Mouse (Mus musculus) testis, postnatal 10 days (tissue): ENCODE results near the gene Anapc11.
"Not testable (repeated sequence)": the region's sequence is repeated elsewhere in the genome, so short reads cannot be mapped to it uniquely, and the experiment has no call there.

ENCODE experiments used
- DNase-seq: peaks from one replicate; pipeline ENCODE4 v3.0.0; 2021; ENCODE audit warnings: low spot score

Anapc11 gene

DNA sequence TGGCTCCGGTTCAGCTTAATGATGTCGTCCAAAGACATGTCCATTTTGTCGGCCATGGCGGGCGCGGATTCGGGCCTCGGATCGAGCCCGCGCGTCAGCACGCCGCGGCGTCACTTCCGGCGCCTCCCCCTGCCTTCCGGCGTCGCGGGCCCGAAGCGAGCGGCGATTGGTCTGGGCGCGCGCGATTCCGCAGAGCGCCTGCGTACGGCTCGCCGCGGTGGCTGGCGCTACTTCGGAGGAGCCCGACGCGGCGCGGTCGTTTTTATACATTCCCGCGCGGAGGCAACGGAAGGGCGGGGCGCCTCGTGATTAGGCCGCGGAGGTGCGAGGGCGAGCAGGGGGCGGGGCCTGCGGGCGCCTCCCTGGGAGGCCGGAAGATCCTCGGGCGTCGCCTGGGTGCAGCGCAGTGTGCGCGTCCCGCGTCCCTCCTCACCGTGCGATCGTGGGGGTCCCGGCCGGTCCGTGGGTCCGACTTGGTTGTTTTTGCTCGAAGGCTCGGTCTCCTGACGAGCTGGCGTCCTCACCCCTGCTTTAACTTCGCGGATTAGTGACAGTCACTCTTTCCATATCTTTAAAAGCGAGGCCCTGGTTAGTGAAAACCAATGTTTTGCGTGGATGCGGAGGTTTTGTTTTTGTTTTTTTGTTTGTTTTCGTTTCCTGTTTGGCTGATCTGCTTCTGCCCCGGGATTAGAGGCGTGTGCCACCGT lies at the start of gene Anapc11, which contains the start of gene Alyref:
Gene Anapc11 (plus strand): TSS at position 139 of the 707 bp plus-strand sequence.
Gene Alyref (minus strand): TSS at position 83 of the 707 bp plus-strand sequence.
- peak; percentile 95 for DNase-seq

DNA sequence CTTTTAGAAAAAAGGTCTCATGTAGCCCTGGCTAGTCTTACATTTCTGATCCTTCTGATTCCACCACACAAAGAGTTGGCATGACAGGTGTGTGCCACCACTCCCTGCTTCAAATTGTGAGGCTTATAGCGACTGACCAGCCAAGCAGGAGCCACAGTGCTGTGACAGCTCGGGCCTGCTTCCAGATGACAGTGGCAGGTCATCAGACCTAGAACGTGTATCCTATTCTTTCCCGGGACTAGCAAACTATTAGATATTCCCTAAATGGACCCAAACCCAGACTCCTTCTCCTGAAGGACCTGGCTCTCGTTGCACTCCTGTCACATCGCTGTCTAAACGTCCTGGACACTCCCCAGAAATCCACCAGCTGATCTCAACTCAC lies 49.4 kb upstream of the Anapc11 start:
- no peak for DNase-seq

DNA sequence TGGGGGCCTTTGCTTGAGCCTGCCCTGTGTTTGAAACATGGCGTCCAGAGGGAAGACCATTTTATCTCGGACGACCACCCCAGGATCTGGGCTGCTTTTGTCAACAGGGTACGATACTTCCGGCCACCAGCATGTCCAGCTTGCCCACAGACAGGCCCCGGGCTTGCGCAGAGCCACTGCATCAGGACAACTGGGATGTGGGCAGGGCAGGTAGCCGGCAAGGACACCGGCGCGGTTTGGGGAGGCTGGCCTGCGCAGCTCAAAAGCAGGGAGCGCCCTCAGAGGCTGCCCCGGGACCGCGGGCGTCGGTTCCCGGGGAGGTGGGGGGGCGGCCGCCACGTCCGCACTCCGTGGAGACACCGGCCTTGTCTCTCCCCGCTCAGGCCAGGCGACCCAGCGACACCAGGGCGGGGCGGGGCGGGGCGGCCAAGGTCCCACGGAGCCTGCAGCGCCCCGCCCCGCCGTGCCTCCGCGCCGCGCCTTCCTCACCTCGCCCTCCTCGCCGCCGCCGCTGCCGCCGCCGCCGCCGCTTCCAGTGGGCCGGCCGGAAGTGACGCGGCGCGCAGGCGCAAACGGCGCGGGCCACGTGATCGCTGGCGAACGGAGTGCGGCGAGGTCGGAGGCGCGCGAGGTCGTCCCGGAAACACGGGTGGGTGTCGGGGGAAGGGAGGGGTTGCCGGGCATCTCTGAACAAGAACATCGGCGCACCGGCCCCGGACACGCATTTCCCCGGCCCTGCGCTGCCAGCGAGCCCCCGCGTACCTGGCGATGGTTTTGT lies 48.9 kb upstream of the Anapc11 start, which contains the start of gene Mcrip1:
Gene Mcrip1 (minus strand): TSS at position 560 of the 778 bp plus-strand sequence.
- DNase-seq, result peak; percentile 97

DNA sequence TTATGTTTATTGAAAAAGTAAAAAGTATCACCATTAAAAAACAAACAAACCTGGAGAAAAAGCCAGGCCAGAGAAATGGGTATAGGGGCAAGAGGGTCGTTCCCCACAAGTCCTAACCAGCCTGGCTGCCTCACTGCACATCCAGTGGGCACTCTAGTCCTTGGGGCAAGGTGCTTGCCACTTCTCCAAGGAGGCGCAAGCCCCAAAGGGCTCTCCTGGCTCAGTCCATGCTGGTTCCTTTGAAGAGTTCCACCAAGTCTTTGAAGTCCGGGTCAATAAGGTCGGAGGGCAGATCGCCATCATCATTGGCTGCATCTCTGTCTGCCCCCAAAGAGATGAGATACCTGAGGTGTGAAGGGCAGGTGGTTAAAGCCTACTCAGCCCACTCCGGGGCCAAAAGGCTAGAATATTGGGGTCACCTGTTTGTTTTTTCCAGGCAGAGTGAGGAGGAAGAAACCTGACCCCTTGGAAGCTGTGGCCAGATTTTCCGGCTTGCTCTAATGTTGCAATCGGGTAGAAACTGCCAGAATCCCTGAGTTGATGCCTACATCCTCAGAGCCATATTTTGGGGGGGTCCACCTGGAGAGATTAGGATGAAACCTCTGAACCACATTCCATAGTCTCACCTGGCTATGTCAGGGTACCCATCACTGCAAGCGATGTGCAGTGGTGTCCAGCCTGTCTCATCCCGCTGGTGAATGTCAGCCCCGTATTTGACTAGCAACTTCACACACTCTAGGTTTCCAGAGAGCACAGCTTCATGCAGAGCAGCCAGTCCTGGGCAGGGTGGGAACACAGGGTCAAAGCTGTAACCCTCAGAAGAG lies 48.0 kb upstream of the Anapc11 start:
- DNase-seq, result no peak

DNA sequence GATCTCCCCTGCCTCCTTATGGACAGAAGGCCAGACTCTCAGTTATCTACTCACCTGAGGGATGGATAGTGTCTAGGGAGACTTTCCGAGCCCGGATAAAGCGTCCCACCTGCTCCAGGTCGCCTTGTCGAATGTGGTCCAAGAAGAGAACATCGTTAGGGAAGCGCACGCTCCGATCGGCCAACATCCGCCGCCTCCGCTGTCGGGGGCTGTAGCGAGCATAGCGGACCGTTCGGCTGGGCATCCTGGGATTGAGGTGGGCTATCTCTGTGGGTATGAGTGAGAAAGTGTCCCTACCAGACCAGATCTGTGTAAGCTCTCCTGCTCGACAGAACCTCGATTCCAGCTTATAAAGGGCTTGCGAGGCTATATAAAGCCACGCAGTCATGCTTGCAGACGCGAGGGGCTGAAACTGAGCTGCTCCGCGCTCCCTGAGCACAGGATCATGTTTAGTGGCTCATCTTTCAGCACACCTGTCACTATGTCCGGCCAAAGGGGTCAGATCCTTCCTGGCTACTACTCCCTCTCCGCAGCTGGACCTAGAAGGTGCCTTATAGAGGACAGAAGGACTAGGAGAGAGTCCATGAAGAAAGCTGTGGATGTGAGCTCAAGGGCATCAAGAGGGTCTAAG lies 47.3 kb upstream of the Anapc11 start, which contains the start of gene Ppp1r27:
Gene Ppp1r27 (minus strand): TSS at position 323 of the 631 bp plus-strand sequence.
- no peak for DNase-seq

DNA sequence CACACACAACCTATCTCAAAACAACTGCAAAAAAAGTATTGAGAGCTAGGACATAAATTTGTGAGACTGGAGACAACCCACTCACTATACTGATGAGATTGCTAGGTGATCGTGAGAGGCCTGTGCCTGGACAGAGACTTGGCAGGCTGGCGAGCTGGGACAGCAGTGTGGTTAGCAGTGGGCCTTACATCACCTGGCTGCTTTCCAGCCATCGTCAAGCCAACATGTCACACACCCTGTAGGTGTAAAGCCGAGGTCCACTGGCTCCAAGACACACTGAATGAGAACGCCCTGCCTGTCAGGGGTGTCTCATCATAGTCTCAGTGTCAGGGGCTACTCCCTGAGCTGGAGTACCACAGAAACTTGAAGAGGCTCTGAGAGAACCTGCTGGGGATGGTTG lies 45.5 kb upstream of the Anapc11 start:
- no peak for DNase-seq

DNA sequence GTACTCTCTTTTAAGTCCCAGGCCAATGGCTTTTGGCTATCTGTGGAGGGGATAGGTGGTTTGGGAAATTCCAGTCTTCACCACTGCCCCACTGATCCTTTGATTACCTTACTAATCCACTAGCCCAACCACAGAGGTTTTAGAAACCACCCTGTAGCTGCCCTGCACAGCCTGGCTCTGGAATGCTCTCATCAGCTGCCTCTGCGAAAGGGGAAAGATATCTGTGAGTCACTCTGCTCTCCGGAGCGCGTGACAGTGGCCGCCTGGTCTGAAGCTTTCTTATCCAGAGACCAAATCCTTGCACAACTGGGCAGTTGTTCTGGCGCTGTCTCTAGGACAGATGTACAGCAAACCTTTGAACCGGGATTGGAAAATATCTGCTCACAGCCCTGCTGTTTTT lies 43.4 kb upstream of the Anapc11 start:
- DNase-seq, result no peak

DNA sequence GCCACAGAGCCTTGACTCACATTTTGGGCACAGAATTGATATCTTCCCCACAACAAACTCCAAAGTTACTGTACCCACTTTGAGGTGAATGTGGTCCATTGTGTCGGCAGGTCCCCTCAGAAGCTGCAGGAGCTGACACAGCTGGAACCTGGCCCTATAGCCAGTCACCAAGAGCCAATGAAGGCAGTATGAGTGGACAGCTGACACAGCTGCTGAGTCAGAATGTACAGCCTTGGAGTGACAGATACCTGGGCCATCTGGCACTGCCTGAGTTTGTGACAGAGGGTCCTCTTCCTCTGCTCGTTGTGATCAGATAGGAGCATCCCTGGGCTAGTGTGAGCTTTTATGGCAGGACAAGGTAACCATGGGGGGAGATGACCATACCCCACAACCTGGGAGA lies 43.0 kb upstream of the Anapc11 start:
- no peak for DNase-seq

DNA sequence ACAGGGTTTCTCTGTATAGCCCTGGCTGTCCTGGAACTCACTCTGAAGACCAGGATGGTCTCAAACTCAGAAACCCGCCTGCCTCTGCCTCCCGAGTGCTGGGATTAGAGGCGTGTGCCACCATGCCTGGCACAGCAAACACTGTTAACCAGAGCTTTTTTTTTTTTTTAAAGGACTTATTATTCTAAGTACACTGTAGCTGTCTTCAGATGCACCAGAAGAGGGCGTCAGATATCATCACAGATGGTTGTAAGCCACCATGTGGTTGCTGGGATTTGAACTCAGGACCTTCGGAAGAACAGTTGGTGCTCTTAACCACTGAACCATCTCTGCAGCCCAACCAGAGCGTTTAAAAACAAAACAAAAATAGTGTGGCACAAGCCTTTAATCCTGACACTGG lies 39.4 kb upstream of the Anapc11 start:
- DNase-seq, result not testable (repeated sequence)

DNA sequence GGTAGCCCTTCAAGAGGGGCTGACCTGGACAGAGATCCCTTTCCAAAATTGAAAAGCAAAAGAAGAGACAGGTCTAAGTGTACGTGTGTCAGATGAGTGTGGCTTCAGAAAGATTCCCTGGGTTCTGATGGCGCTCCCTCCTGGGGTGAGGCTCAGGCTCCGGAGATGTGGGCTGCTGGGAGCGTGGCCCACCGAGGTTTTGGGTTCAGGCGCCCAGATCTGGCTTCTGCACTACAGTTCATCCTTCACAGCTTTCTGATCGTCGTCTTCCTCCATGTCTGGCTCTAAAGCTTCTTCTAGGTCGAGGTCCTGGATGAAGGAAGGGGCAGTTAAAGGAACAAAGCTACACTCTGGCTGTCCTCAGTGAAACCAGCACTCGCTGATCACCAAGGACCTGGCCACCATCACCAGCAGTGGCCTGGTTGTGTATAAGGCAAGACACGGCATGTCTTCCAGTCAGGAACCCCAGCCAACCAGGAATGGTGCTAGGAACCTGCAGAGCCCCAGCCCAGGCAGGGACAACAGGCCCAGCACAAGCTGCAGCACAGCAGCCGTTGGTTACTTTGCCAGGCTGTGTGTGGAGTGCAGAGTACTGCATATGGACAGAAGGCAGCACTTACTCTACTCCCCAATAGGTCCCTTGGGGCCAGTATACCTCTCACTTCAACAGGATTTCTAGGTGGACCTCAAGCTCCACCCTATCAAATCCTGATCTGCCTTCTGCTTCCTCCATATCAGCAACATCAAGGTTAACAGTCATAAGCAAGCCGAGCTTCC lies 37.1 kb upstream of the Anapc11 start:
- DNase-seq, result no peak

DNA sequence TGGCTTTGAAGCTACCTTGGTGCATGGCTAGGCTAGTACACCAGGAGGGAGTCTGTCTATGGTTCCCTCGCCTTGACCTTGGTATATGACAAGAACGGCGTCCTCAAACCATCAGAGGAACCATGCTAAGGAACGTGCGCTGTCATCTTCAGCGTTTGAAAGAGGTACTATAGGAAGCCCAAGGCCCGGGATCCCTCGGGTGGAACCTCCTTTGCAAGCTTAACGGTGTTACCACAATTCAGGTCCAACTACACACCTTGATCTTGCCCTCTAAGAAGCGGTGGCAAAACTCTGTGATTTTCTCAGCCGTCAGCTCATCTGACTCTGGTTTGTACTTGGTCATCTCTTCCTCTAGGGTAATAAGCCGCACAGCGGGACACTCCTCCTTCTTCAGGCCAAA lies 35.3 kb upstream of the Anapc11 start:
- DNase-seq, result no peak

DNA sequence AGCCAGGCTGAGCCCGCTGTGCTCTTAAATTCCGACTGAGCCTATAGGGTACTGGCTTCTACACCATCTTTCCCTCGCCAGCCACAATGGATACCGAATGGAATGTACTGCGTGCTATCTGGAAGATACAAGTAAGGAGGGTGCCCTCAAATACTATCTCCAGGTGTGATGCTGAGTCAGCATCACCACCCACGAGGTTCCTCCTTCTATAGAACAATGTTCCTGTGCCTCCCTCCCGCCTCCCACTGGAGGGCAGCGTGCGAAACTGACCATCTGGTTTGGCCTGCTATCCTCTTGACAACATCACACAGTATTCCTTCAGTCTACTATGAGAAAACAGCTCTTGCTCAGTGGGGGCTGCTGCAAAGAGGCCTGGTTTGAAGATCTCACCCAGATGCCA lies 33.1 kb upstream of the Anapc11 start:
- no peak for DNase-seq

DNA sequence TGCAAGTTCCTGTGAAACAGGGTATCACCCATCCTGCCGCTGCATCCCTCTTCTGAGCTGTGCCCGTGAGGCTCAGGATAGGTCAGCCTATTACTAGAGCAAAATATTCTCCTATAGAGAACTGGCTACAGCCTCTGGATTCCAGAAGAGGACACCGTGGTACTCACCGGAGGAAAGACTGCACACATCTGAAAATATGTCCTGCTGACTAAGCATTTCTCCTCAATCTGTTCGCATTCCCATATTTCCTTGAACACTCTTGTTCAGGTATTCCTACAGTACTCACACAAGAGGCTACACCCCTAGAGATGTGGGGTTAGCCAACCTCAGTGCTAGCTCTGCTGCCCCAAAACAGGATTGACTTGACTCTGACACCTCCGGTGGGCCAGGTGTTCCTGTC lies 29.9 kb upstream of the Anapc11 start:
- DNase-seq, result no peak

DNA sequence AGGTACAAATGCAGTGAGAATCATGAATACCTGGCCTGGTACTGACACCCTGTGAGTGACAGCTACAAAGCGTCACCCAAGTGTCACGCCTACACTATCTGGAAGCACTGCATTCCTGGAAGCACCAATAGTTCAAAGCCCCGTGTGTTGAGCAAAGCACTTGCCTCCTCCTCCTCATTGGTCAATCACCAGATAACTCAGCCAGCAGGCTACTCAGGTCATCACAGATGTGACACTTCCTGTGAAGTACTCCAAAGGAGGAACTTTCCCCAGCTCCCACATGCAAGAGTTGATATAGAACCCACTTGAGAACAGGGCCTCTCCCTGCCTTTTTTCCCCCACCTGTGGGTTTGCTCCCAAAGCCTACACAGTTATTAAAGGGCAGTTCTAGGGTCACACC lies 27.1 kb upstream of the Anapc11 start:
- DNase-seq, result no peak

DNA sequence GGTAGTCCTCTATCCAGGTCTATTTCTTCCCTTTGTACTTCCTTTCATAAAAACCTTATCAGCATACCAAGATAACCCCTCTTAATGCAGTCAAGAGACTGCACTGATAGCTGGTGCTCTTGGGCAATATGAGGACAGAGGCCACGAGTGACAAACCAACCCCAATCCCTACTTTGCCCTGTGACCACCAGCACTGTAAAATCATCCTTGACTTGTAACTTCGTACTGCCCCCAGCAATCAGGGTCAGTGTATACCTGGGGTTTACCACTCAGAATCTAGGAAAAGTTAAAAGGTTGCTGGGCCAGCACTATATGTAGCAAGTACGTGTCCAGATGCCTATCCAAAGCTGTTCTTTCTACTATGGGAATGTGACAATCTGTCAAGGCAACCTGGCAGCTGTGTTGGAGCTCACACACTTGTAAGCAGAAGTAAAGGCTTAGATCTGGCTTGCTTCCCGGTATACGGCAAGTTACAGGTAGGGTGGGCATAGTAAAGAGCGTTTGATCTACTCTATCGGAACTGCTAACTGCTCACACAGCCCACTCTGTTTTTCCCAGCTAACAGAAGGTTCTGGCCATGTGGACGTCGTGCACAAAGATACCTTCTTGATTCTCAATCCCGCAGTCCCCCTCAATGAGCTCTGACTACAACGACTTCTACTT lies 26.3 kb upstream of the Anapc11 start:
- no peak for DNase-seq

DNA sequence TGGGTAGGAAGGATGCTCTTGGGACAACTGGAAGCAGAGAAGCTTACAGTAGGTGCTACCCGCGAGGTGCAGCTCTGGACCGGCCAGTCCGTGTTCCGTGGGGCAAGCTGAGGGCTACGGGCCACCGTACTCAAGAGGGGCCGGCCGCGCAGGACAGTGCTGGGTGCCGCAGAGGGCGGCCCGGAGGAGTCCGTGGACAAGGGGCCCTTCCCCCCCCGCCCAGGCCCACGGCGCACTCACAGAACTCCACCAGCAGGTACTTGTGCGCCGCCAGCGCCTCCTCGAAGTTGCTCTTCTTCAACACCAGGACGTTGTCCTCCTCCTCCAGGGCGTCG lies 25.8 kb upstream of the Anapc11 start:
- DNase-seq, result no peak

DNA sequence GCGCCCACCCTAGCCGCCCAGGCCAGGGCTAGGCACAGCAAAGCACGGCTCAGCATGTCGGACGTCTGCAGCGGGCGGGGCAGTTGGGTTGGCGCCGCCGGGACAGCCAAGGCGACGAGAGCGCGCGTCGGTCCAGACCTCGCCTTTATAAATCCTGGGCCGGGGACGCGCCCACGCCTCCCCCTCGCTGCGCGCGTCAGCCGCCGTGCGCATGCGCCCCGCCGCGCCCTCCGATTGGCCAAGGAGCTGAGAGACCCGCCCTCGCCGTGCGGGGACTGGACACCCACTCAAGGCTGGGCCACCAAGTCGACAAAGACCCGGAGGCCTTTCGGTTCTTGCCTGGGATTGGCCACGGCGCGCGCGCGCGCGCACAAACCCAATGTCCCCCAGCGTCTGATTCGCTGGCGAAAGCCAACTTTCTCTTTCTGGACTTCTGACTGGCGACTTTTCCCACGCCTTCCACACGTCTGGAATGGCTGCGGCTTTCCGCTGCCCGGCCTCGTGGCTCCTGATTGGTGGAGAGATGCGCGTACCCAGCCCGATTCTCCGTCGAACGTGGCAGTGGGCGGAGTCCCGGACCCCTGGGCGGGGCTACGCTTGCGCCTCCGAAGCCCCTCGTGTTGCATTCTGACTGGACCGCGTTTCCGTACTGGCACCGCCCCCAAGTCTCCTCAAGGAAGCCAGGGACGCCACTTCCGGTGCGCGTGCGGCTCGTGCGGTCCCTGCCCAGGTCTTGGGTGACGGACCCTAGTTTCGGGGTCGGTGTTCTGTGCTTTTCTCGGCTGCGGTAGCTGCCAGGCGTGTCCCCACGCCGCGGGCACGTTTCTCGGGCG lies 25.3 kb upstream of the Anapc11 start, which contains the start of gene P4hb:
Gene P4hb (minus strand): TSS at position 502 of the 833 bp plus-strand sequence.
- peak; percentile 100 for DNase-seq

DNA sequence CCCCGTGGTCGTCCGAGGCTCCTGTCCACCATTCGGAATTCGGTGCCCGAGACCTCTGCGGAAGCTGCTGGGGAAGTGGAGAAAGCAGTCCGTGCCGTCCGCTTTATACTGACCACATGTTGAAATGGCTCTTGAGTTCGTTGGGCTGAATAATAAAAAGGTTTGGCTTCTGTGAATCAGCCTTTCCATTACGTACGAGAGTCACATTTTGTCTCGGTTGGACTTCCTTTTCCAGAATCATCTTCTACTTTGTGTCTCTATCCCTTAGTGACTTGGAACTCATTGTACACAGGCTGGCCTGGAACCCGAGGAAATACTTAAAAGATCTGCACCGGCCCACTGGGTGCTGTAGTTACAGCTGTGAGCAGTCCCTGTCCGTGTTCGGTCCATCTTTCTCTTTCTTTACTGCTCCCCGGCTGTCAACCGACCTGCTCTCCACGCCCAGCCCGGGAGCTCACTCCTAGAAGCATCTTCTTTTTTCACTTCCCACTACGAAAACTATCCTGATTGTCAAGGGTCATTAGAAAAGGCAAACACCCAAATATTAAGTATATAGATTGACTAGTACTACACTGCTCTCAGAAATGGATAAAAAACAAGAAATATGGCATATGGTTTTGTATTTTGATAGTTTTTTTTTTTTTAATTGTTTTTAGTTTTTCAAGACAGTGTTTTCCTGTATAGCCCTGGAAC lies 24.5 kb upstream of the Anapc11 start:
- no peak for DNase-seq

DNA sequence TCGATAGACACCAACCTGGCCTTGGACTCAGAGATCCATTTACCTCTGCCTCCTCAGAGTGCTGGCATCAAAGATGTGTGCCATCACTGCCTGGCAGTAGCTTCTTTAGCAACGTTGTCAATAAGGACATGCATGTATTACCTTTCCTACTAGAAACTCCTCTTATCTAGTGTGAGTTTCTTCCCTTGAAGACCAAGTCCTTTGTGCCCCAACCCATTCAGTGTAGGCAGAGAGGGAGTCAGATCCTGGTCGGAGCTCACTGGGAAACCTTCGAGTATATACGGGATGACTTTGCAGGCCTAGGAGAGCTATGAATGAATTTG lies 24.0 kb upstream of the Anapc11 start:
- DNase-seq, result no peak
